Mouse (Mus musculus): ENCODE results near the gene Gsn.

Gsn gene

GRCm38 (mm10) chr2:35278371-35279210, 22.4 kb downstream of the Gsn start:
- DNase-seq (ENCODE audit: low spot score in 2 of 2) = peak in 1 of 2 experiments; percentile 74

DNA sequence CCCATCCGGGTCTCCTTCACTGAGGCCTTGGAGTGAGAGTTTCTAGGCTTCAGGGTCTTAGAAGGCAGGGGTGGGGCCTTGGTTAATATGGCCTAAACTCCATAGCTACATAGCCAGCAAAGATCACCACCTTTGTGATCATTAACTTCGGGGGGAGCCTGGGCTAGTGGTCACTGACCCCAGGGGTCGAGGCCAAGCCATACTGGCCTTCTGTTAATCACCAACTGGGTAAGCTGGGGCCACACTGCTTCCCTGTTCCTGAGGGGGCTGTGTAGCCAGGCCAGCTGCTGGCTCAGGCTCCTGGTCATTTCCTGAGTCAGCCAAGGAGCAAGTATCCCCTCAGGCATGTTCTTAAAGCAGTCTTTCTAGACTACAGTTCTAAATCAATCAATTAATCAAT, 23.8 kb downstream of the Gsn start:
- no peak for DNase-seq (ENCODE audit: low spot score in 2 of 2)

- peak; percentile 74 to 84 for DNase-seq (ENCODE audit: low spot score in 2 of 2)
Measured at GRCm38 (mm10) chr2:35282214-35282613, 26.0 kb downstream of the Gsn start.

DNA sequence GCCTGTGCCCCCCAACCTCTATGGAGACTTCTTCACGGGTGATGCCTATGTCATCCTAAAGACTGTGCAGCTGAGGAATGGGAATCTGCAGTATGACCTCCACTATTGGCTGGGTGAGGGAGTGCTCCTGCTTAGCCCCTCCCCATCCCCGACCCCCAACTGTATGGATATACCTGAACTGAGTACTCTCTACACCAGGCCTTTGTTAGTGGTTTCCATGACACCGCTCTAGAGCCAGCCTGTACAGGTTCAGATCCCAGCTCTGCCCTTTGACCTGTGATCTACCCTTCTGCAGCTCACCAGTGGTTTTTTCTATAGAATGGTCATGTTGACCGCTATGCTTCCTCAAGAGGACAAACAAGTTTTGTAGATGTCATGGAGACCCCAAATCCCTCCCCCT, 27.8 kb downstream of the Gsn start:
- DNase-seq (ENCODE audit: low spot score in 2 of 2) = no peak

DNA sequence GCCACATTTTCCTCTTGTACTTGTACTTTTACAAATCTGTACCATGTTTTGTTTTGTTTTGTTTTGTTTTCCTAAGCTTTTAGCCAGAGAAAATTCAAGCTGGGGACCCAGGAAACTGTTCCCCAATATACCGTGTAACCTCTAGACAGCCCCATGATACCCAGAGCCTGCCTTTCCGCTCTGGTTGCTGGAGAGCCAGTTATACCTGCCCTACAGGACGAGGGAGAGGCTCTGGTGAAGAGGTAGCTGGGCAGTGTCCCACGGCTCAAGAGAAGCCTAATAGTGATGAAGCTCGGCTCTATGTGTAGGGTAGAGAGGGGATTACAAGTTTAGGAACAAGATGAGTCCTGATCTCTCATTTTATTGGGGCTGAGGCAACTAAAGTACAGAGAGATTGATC, 29.0 kb downstream of the Gsn start:
- peak in 1 of 2 experiments; percentile 48 for DNase-seq (ENCODE audit: low spot score in 2 of 2)

- no peak for DNase-seq (ENCODE audit: low spot score in 2 of 2)
Measured at GRCm38 (mm10) chr2:35287017-35287620, 30.9 kb downstream of the Gsn start.

DNA sequence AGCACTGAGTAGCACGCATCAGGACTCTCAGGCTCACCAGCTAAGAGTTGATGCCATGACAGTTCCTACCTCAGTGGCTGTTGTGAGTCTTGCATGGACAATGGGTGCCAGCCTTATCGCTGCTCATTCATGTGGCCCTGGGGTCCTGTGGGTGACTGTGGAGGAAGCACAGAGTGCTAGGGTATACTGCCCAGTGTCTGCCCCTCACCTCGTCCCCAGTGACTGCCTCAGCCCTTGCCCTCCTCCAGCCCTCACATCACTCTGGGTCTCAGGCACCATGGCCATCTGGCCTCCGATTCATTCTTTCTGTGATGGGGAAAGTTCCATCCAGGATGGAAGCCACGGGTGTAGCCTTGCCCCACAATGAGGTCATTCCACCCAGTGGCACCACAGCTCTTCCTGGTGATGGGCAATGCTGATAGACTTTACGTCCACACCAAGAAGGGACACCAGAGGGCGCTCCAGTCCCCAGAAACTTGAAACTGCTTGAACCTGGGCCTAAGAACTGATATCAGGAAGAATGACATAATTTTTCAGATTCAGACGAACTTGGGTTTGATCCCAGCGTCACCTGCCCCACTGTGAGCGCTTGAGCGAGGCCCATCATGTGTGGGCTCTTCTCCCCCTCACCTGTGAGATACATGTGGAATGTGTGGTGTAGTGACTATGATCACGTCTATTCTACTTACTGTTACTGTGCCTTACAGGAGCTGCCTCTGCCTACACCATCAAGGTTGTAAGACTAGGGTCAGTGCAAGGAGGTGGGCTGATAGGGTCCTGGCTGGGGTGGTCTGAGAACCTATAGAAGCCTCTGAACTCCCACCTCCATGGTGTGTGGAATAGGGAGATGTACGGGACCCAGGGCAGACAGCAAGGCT, 32.8 kb downstream of the Gsn start:
- peak; percentile 71 to 84 for DNase-seq (ENCODE audit: low spot score in 2 of 2)

DNA sequence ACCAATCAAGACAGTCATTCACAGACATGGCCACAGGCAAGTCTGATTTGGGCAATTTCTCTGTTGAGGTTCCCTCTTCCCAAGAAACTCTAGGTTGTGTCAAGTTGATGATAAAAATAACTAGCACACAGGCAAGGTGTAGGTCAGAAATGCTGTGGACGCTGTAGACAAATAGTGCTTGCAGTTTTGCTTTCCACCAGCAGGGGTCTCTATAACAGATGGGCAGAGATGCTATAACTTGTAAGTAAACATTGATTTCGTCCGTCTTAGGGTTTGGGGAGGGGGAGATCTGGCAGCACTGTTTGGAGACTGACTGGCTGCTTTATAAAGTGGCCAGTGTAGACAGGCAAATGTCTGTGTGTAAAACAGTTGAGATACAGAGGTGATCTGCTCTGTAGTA, 35.7 kb downstream of the Gsn start:
- no peak for DNase-seq (ENCODE audit: low spot score in 2 of 2)

GRCm38 (mm10) chr2:35292700-35293099, 36.5 kb downstream of the Gsn start:
- no peak for DNase-seq (ENCODE audit: low spot score in 2 of 2)

DNA sequence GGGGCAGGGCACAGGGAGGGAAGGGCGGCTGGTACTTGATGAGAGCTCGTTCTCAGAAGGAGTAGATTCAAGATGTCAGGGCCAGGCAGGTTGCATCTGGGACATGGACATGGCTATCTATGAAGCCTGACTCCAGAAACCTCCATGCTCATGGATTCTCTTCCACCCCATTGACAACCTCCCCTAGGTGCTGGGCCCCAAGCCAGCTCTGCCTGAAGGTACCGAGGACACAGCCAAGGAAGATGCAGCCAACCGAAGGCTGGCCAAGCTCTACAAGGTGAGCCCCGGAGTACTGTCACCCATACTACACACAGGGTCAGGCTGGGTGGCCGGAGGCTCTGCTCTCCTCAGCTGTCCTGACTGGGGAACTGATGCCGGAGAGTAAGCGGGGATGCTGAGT, 37.1 kb downstream of the Gsn start:
- DNase-seq (ENCODE audit: low spot score in 2 of 2) = no peak

DNA sequence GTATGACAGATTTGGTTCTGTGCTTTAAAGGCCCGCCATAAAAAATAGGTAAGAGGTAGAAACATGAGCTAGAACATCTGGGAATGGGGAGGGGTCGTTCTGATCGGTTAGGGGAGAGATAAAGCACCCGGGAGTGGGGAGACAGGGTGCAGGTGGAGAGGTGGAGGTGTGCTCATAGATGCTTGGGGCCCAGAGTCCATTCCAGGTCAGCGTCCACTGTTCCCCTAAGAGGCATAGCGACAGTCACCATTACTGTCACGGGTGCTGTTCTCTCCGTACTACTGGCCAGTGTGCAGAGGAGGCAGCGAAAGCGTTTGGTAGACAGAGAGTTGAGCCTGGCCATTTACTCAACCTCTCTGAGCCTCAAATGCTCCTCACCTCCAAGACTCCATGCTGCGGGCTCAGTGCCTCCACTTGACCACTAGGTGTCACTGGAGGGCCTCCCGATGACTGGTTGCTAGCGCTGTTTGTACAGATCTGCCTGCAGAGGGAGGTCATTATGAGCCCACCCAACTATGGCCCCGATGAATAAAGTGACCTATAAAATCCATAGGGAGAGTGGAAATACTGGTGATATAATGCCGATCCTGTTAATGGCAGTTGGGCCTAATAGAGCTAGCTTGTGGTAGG, 41.6 kb downstream of the Gsn start:
- peak in 1 of 2 experiments; percentile 53 for DNase-seq (ENCODE audit: low spot score in 2 of 2)

- no peak for DNase-seq (ENCODE audit: low spot score in 2 of 2)
Measured at GRCm38 (mm10) chr2:35299437-35299836, 43.3 kb downstream of the Gsn start.

DNA sequence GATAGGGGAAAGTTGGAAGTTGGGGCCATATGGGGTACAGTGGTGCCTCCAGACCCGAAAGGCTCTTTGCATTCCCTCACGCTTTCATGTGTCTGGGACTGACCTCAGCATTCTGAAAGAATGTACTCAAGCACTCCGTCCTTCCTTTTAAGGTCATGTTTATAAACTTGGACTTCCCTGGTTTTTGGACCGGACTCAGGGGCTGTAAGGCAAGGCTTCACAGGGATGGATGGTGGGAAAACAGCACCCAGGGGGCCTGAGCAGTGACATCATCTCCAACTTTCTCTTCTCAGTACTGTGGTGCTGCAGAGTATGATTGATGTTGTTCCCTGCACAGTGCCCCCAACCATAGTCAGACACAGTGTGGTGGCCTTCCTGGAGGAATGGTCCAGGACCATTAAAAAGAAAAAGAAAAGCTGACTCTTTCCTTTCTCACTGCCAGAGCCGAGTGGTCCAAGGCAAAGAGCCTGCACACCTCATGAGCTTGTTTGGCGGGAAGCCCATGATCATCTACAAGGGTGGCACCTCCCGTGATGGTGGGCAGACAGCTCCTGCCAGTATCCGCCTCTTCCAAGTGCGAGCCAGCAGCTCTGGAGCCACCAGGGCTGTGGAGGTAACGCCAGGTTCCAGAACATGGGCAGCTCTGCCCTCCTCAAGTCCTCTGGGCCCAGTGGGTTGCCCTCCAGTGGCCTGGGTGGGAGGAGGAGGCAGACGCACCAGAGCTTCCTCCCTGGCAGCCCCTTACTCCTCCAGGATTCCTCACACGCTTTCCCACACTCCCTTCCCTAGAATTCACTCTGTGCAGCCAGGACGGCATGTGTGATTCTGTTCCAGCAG, 46.1 kb downstream of the Gsn start:
- no peak for DNase-seq (ENCODE audit: low spot score in 2 of 2)

DNA sequence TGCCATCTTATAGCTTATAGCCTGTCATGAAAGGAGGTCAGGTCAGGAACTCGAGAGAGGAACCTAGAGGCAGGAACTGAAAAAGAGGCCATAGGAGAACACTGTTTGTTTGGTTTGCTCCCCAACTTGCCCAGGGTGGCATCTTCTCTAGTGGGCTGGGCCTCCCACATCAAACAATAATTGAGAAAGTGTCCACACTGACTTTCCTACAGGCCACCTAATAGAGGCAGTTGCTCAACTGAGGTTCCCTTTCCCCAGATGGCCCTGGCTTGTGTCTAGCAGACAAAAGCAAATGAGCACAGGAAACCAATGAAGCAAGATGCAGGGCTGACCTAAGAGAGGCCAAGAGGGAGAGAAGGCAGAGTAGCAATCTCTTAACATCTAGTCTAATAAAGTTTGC, 52.0 kb downstream of the Gsn start:
- DNase-seq (ENCODE audit: low spot score in 2 of 2) = no peak

GRCm38 (mm10) chr2:35309906-35310493, 53.8 kb downstream of the Gsn start:
- DNase-seq (ENCODE audit: low spot score in 2 of 2) = no peak

DNA sequence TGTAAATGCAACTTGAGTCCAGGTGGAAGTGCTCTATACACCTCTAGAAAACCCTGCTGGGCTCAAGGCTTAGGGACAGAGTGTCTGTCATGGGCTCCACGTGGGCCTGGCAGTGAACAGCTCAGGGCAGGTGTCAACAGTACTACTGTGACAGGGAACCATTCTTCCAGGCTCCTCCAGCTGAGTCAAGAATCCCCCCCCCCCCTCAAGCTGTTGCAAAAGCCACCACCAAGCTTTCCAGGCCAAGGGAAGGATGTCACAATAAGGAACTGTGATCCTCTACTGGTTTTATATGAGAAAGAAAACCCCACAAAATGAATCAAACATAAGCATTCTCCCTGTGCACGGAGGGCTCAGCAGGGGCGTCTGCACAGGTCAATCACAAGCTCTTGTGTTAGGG, 58.1 kb downstream of the Gsn start:
- DNase-seq (ENCODE audit: low spot score in 2 of 2) = no peak

- no peak for DNase-seq (ENCODE audit: low spot score in 2 of 2)
Measured at GRCm38 (mm10) chr2:35317604-35318003, 61.4 kb downstream of the Gsn start.

DNA sequence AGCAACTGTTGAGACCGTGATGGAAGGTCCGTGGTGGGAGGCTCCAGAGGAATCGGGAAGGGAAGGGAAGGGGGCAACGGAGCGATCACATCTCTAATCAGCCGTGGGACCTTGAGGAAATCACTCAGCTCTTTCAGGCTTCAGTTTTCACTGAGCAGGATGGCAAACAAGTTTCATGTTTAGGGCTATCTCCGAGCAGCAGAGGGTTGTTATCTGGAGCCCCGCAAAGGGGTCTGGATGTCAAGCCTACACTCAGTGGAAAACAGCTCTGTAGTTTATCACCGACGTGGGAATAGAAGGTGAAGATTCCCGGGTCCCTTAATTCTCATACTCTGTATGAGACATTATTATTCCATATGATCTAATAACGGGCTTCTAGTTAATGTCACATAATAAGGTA, 62.2 kb downstream of the Gsn start:
- DNase-seq (ENCODE audit: low spot score in 2 of 2) = no peak

DNA sequence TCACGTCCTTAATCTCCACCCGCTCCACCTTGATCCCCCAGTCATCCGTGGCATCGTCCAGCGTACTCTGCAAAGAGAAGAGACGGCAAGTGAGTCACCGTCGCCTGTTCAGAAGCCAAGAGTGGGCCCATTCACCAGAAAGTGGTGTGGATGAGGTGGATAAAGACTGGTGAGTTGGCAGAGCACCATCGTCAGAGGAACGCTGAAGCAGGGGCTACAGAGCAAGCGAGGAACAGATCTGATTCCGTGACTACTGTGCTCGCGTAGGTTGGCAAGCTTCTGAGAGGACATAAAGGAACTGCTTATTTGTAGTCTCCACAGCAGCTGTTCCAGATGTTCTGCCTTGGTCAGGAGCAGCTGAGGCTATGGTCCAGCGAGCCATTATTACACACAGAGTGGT, 64.2 kb downstream of the Gsn start:
- no peak for DNase-seq (ENCODE audit: low spot score in 2 of 2)

DNA sequence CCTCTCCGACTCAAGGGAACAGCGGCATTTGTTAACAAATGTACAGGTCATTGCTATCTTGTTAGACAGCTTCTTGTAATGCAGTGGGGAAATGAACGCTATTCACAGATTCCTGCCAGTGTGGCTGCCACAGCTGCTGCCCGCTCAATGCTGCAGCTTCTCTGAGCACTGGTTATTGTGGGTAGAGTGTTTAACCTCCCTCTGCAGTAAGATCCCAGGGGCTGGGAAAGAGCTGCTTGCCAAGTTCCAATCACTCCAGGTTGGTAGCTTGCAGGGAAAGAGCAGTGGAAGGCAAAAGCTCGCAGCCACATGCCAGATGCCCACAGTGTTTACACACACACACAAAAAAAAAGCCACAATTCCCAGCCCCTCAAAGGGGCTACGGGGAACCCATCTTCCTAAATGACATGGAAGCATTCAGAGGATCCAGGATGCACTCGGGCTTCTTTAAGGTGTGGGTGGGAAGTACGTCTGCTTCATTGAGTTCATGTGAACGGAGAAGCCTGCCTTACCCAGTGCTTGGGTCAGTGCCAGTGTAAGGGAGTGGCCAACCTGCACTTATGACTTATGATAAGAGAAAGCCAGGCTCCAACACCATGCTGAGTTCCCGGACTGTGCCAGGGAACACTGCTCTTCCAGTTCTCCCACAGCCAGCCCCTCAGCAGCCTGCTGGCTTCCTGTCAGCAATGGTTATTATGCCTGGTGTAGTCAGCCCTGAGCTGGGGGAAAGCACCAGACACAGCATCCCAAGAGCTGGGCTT, 66.4 kb downstream of the Gsn start:
- DNase-seq (ENCODE audit: low spot score in 2 of 2) = peak; percentile 39 to 45
